Mouse (Mus musculus): ENCODE data around the gene Socs7. TPM values are rescaled to one million over a fixed set of nuclear protein-coding genes. Genes with fewer than 3 reads are reported as not detected.
A peak's percentile ranks its signal among the peaks of the same experiment; 100 is the strongest.

The Socs7 gene
- polyA plus RNA-seq, 1 experiment from 2014 or later: 9.0 TPM

DNA sequence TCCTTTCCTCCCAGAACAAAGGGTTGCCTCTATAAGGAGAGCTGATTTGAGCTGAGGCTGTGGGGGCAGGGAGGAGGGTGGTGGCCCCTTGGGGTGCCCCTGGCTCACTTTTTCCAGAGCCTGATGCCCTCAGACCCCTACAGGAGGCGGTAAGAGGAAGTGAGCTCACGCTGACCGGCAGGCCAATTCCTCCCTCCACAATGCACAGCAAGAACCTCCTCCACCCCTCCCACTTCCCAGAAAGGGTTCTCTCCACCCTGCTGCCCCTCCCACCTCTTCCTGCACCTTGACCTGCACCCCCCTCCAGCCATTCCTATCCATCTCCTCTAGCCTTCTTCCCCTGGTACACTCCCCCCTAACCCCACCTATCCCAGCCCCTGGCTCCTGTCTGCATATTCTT, 49.8 kb downstream of the Socs7 start:
- Histone ChIP-seq H3K4me3 (no peak overlapping the region), H3K4me2 (no peak overlapping the region), H3K36me3 (no peaks in the 10 kb centered on the region), H3K9me3 (no peaks in the 10 kb centered on the region), H3K27me3 (peaks cover 12% of the 10 kb centered on the region), H3K9ac (no peak overlapping the region), H3K4me1 (replicated peaks) (peaks cover 16% of the 10 kb centered on the region), H3K27ac (replicated peaks) (no peak overlapping the region)
- WGBS: 21% methylated on average over 3 of the region's 3 CpGs
- ATAC-seq (ENCODE audit: low FRiP score, low read depth): no peak

DNA sequence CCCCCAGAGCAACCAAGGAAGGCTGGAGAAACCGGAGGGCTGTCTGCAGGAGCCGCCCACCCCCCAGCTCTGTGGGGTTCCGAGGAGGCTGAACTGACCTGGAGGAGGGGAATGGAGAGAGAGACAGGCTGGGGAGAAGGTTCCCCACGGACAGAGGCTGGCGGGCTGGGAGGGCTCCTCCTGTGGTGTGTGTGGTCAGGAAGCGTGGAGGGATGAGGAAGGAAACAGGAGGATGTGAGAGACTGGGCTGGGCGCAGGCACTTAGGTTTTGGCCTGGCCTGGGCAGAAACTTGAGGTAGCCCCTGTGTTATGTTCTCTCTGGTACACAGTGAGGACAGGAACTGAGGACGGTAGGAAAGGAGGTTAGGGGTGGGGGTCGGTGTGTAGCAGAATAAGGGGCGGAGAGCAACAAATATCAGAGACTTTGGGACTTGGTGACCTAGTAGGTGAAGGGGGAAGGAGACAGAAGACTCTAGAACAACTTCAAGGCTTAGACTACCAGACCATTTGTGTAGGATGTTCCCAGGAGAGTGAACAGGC, 50.5 kb downstream of the Socs7 start:
- Histone ChIP-seq H3K36me3 (no peaks in the 10 kb centered on the region), H3K4me3 (no peak overlapping the region), H3K4me2 (no peak overlapping the region), H3K4me1 (replicated peaks) (peaks cover 13% of the 10 kb centered on the region), H3K27ac (replicated peaks) (no peak overlapping the region), H3K9ac (no peak overlapping the region), H3K27me3 (peaks cover 12% of the 10 kb centered on the region), H3K9me3 (no peaks in the 10 kb centered on the region)
- no peak for ATAC-seq (ENCODE audit: low FRiP score, low read depth)
- 42% methylated on average over 10 of the region's 10 CpGs for WGBS

DNA sequence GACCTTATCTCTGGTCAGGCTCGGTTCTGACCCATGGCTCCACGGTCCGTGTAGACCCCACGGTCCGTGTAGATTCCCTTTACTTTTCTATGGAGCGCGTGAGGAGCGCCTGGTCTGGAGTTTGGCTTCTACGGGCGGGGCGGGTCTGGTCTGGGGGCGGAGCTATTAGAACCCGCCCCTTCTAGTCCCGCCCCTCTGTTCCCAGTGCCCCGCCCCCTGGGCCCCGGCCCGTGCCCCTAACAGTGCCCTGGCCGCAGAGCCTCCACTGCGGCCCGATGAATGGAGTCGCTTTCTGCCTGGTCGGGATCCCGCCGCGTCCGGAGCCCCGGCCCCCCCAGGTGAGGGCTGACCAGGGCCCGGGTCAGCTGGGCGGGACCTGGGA, 53.0 kb downstream of the Socs7 start, which contains the start of gene Arhgap23:
Arhgap23 (plus strand) TSS at position 204 of the 382 bp plus-strand sequence.
- Histone ChIP-seq H3K4me1 (replicated peaks) (peaks cover 15% of the 10 kb centered on the region), H3K36me3 (no peaks in the 10 kb centered on the region), H3K4me2 (peak within 1 kb of the TSS; percentile 58), H3K27me3 (peaks cover 12% of the 10 kb centered on the region), H3K27ac (replicated peaks) (peak within 1 kb of the TSS; percentile 68; the same call in 1 of the 2 replicates), H3K9ac (peak within 1 kb of the TSS; percentile 35), H3K9me3 (no peaks in the 10 kb centered on the region), H3K4me3 (peak within 1 kb of the TSS; percentile 44)
- ATAC-seq (ENCODE audit: low FRiP score, low read depth): peak; percentile 66
- under 1% methylated on average over 27 of the region's 29 CpGs for WGBS

DNA sequence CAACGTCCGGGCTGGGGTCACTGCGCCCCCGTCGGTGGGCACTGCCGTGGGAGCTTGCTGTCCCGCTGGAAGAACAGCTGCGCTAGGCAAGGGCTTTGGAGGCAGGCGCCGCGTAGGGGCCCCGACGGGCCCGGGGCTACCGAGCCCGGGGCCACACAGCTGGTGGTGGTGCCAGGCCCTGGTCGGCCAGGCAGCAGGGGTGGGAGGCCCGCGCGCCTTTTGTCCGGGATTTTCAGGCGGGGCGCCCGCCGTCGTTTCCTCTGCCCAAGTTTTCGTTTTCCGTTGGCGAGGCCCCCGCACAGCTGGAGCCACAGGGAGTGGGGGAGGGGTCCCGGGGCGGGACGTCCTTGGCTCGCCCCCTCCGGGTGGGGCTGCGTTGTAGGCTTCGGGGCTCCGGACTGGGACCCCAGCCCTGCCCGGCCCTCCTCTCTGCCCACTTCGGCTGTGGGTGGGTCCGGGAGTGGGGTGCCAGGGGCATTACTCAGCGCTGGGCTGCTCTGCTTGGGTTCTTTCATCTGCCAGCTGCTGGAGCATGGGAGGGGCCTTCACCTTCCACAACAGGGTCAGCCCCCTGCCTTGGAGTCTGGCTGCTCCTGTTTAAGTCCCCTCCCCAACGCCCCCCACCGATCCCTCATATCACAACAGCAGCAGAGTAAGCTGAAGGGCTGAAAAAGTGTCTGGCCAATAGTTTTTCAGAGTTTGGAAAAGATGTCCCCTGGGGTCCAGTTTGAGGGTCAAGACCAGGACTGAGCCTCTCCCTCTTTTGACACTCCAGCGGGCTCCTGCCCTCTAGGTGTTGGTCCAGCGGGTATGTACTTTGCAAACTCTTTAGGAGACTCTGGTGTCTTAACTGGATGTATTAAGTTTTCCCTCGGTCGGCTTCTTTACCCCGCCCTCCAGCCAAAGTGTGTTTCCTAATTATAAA, 53.6 kb downstream of the Socs7 start:
- Histone ChIP-seq H3K27ac (replicated peaks) (peak overlapping the region; percentile 68; the same call in 1 of the 2 replicates), H3K4me3 (peak overlapping the region; percentile 44), H3K9ac (peak overlapping the region; percentile 35), H3K36me3 (no peaks in the 10 kb centered on the region), H3K9me3 (no peaks in the 10 kb centered on the region), H3K4me1 (replicated peaks) (peaks cover 15% of the 10 kb centered on the region), H3K27me3 (peaks cover 12% of the 10 kb centered on the region), H3K4me2 (peak overlapping the region; percentile 58)
- WGBS: 4% methylated on average over 46 of the region's 49 CpGs
- peak; percentile 13; the same call in 1 of the 2 replicates for ATAC-seq (ENCODE audit: low FRiP score, low read depth)

DNA sequence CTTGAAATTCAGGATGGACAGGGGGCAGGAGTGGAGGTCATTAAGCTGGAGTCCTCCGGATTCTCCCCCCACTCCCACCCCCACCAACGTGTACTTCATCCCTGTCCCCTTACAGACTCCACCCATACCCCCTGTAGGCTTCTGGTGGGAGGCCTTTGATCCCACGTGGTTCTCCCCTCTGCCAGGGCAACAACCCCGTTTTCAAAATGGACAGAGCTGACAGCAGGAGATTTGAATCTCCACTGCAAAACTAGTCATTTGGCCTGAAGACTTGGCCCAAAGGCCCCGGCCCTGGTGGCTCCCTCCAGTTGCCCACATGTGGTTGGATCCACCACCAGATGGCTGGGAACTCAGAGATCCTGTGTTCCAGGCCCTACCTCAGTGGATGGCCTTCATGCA, 54.3 kb downstream of the Socs7 start:
- H3K27me3 ChIP-seq: peaks cover 12% of the 10 kb centered on the region
- 8% methylated on average over 5 of the region's 5 CpGs for WGBS
- no peak overlapping the region for H3K4me3 ChIP-seq
- H3K36me3 ChIP-seq: no peaks in the 10 kb centered on the region
- H3K27ac ChIP-seq (replicated peaks): no peak overlapping the region; the same call in 1 of the 2 replicates
- H3K4me1 ChIP-seq (replicated peaks): peaks cover 15% of the 10 kb centered on the region
- ATAC-seq (ENCODE audit: low FRiP score, low read depth): no peak
- H3K9me3 ChIP-seq: no peaks in the 10 kb centered on the region
- H3K4me2 ChIP-seq: peak overlapping the region; percentile 58; the same call in 1 of the 2 replicates
- H3K9ac ChIP-seq: no peak overlapping the region

DNA sequence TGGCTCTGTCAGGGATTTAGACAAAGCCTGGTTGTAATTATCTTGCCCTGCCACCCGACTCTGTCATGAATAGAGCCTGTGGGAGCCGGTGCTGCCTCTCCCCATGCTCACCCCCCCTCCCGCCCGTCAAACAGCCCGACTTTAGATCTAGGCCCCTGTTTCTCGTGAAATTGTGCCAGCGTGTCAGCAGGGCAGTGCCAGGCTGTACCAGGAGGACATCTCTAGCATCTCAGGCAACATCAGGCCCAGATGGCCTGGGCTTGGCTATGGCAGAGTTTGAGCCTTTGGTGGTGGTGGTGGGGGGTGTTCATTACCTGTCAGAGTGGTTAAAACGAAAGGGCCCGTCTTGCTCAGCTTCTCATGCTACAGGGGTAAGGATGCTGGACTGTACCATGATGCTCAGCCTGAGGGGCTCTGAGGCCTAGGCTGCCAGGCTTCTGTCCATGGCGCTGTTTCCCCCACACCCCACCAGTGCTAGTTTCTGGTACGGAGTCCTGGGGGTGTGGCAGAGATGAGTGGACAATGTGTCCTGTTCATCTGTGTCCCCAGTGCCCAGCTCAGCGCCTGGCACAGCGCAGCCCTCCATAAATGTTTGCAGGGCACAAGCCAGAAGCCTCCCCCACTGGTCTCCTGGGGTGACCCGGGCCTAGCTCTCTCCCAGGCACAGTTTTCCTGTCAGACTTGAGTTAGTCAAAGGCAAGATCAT, 56.6 kb downstream of the Socs7 start:
- WGBS: 58% methylated on average over 14 of the region's 14 CpGs
- Histone ChIP-seq H3K4me1 (replicated peaks) (peaks cover 20% of the 10 kb centered on the region), H3K36me3 (no peaks in the 10 kb centered on the region), H3K4me3 (no peak overlapping the region), H3K4me2 (no peak overlapping the region), H3K9ac (no peak overlapping the region), H3K9me3 (no peaks in the 10 kb centered on the region), H3K27ac (replicated peaks) (no peak overlapping the region), H3K27me3 (peaks cover 12% of the 10 kb centered on the region)
- no peak for ATAC-seq (ENCODE audit: low FRiP score, low read depth)

DNA sequence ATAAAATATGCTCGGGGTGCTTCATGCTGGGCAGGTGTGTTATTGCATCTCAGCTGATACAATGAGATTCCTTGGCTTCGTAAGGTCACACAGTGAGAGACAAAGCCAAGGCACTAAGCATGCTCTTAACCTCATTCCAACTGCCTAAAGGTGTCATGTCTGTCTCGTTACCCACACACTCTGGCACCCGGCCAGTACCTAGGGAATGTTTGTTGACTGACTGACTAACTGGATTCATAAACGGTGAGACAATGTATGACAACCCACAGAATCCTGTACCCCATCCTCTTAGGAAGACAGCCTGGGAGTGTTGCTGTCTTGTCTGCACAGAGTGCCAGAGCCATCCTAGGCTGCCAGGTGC, 57.2 kb downstream of the Socs7 start:
- Histone ChIP-seq H3K4me1 (replicated peaks) (peaks cover 20% of the 10 kb centered on the region), H3K27me3 (peaks cover 8% of the 10 kb centered on the region), H3K9me3 (no peaks in the 10 kb centered on the region), H3K4me2 (no peak overlapping the region), H3K9ac (no peak overlapping the region), H3K27ac (replicated peaks) (no peak overlapping the region), H3K36me3 (no peaks in the 10 kb centered on the region), H3K4me3 (no peak overlapping the region)
- no peak for ATAC-seq (ENCODE audit: low FRiP score, low read depth)
- WGBS: 75% methylated on average over 5 of the region's 5 CpGs

DNA sequence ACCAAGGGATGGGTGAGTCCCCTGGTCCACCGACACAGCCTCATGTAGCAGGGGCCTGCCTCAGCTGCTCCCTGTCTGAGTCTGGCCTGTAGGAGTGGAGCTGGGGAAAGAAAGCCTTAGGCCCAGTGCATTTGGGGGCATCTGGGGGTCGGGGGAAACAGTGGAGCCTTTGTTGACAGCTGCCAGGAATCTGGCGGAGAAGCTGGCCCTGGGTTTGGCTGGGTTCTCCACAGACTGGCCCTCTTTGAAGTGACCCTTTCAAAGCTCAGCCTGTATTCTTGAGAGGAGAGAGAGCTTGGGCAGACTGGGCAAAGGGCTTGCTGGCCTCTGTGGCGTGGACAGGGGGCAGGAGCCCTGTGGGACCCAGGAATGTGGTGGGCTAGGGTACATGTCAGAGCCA, 60.2 kb downstream of the Socs7 start:
- Histone ChIP-seq H3K4me1 (replicated peaks) (peaks cover 11% of the 10 kb centered on the region), H3K4me3 (no peak overlapping the region), H3K27me3 (no peaks in the 10 kb centered on the region), H3K36me3 (no peaks in the 10 kb centered on the region), H3K4me2 (no peak overlapping the region), H3K27ac (replicated peaks) (peak overlapping the region; percentile 14; the same call in 1 of the 2 replicates), H3K9ac (no peak overlapping the region), H3K9me3 (no peaks in the 10 kb centered on the region)
- ATAC-seq (ENCODE audit: low FRiP score, low read depth): no peak
- WGBS: 42% methylated on average over 4 of the region's 4 CpGs

DNA sequence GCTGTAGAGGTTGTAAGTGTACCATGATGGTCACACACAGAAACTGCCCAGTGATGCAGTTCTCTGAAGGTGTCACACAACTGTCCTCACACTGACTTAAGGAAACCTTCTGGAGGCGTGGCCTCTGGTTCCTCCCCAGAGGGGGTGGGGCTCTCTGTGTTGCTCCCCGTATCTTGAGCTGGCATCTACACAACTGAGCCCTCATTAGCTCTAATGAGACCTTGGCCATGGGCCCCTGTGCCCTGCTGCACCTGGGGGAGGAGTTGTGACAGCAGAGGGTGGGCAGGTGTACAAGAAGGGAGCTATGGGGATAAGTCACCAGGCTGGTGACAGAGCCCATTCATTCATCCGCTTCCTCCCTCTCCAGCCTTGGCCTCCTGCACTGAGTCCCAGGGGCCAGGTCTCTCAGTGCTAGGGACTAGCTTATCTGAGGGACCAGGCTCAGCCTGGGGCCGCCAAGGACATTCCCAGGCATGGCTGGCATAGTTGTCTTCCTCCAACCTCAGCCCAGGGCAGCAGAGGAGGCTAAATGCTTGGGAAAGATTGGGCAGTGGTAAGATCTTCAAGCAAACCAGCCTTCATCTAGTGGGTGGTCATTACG, 61.8 kb downstream of the Socs7 start:
- Histone ChIP-seq H3K4me3 (no peak overlapping the region), H3K9me3 (no peaks in the 10 kb centered on the region), H3K4me1 (replicated peaks) (peaks cover 22% of the 10 kb centered on the region), H3K4me2 (no peak overlapping the region), H3K27me3 (no peaks in the 10 kb centered on the region), H3K36me3 (no peaks in the 10 kb centered on the region), H3K9ac (no peak overlapping the region), H3K27ac (replicated peaks) (no peak overlapping the region)
- whole genome bisulfite sequencing: 68% methylated on average over 5 of the region's 5 CpGs
- no peak for ATAC-seq (ENCODE audit: low FRiP score, low read depth)

DNA sequence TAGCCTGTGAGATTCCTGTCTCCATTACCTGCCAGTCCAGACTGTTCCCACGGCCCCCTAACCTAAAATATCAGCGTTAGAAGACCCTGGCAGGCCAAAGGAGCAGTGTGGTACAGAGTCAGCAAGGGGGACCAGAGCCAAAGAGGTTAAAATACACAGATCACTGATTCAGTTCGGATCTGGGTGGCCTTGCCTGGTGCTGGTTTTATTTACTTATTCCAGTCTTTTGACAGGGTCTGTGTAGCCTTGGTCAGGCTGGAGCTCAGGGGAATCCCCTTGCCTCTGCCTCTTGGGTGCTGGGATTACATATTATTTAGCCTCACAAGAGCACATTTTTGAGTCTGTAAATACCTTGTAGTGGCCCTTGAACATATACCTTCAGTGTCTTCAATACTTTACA, 62.5 kb downstream of the Socs7 start:
- WGBS: 63% methylated on average over 3 of the region's 3 CpGs
- peaks cover 23% of the 10 kb centered on the region for H3K4me1 ChIP-seq (replicated peaks)
- H3K36me3 ChIP-seq: no peaks in the 10 kb centered on the region
- H3K4me3 ChIP-seq: no peak overlapping the region
- no peaks in the 10 kb centered on the region for H3K27me3 ChIP-seq
- no peak overlapping the region for H3K4me2 ChIP-seq
- no peak overlapping the region for H3K9ac ChIP-seq
- no peaks in the 10 kb centered on the region for H3K9me3 ChIP-seq
- no peak overlapping the region for H3K27ac ChIP-seq (replicated peaks)
- no peak for ATAC-seq (ENCODE audit: low FRiP score, low read depth)

DNA sequence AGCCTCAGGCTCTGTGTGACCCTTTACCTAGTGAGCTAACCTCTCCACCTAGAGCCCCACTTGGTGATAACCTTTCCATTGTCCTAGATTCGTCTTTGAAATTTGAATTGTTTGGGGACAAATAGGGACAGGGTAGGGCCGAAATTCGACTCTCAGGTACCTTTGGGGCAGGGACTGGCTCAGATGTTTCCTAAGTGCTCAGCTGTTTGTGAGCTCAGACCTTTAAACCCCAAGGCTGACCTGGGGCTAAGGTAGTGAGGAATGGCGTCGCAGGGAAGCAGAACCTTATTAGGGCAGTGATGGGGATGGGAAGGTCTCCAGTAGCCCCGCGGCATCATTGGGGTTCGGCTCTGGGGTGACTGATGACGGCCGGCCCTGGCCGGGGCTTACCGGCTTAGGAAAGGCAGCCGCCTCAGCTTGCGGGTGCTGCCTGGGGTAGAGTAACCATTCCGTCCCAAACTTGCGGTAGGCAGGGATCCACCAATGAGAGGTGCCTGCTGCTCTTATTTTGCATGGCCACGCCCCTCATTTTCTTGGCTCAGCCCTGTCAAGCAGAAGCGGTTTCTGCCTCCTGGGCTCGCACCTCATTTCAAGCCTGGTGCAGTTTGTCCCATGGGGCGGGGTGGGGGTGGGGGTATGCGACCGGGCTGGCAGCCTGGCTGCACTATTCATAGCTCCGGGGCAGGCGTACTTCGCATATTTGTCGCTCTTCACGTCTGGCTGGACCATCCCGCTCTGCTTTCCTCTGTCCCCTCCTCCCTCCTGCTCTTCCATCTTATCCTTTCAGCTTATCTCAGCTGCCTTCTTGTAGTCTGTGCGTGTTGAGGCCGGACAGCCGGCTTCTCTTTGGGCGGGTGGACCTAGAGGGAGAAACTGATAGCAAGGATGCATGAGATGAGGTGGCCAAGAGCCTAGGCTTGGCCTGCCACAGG, 65.7 kb downstream of the Socs7 start:
- 1% methylated on average over 32 of the region's 32 CpGs for WGBS
- Histone ChIP-seq H3K27me3 (no peaks in the 10 kb centered on the region), H3K4me3 (peak overlapping the region; percentile 37), H3K4me2 (peak overlapping the region; percentile 65), H3K9ac (peak overlapping the region; percentile 44), H3K9me3 (no peaks in the 10 kb centered on the region), H3K36me3 (no peaks in the 10 kb centered on the region), H3K4me1 (replicated peaks) (peaks cover 18% of the 10 kb centered on the region), H3K27ac (replicated peaks) (peak overlapping the region; percentile 55; the same call in 1 of the 2 replicates)
- peak; percentile 80 for ATAC-seq (ENCODE audit: low FRiP score, low read depth)
